Mouse (Mus musculus): ENCODE data around the gene Olfr1150-ps1. TPM values are rescaled to one million over a fixed set of nuclear protein-coding genes. Genes with fewer than 3 reads are reported as not detected.

The Olfr1150-ps1 gene
- polyA plus RNA-seq (2012; rRNA removed) = not detected in 2 replicates

GRCm38 (mm10) chr2:87843693-87844092 lies at the start of gene Olfr1150-ps1:
TSS of gene Olfr1150-ps1 (plus strand) at chr2:87843993.

GRCm38 (mm10) chr2:87800292-87800691 lies 43.5 kb upstream of the Olfr1150-ps1 start, which contains the start of gene Olfr1143:
TSS of gene Olfr1143 (plus strand) at chr2:87800592.

GRCm38 (mm10) chr2:87809522-87809921 lies 34.3 kb upstream of the Olfr1150-ps1 start, which contains the start of gene Olfr1145:
TSS of gene Olfr1145 (plus strand) at chr2:87809822.

DNA sequence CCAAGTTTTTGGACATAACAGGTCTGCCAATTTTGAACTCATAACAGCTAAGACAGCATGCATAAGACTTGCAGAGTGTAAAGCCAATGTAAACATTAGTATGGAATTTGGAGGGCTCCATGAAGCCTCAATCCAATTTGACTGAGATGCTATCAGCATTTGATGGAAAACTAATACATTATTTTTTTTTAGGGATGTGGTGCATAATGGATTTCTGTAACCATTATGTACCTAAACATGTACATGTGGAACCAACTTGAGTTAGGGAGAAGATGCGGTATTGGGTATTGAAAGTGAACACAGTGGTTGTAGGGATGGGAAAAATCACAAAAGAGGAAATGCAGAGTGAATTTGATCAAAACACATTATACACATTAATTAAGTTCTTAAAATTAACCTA lies 13.6 kb upstream of the Olfr1150-ps1 start, which contains the start of gene Olfr1148:
Olfr1148 (plus strand) TSS at position 301 of the 400 bp plus-strand sequence.

GRCm38 (mm10) chr2:87855562-87855961 lies 11.8 kb downstream of the Olfr1150-ps1 start, which contains the start of gene Olfr1151:
TSS of gene Olfr1151 (plus strand) at chr2:87855862.

DNA sequence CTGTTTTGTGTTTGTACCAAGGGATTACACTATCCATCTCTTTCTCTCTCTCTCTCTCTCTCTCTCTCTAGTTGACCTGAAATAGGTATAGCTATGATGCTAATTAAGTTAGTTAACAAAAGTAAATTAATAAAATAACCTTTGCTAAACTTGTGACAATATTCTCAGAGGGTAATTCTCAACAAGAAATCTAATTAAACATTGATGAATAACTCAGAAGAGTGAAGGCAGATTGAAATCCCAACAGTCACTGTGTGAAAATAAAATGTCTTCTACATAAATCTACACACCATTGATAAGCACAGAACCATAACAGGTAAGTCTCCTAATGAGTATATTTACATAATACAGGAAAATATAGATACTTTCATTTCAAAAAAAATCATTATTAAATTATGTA lies 22.4 kb downstream of the Olfr1150-ps1 start, which contains the start of gene Olfr1152:
Olfr1152 (plus strand) TSS at position 301 of the 400 bp plus-strand sequence.

GRCm38 (mm10) chr2:87894662-87895061 lies 50.9 kb downstream of the Olfr1150-ps1 start, which contains the start of gene Olfr1153:
TSS of gene Olfr1153 (plus strand) at chr2:87894962.

Other genes with a start within 250 kb of the Olfr1150-ps1 start
- not detected in 2 replicates for gene Olfr1130, start 237.8 kb upstream of the Olfr1150-ps1 start, polyA plus RNA-seq (2012; rRNA removed)
- not detected in 2 replicates for gene Olfr1131, start 216.9 kb upstream of the Olfr1150-ps1 start, polyA plus RNA-seq (2012; rRNA removed)
- gene Olfr1132, start 206.5 kb upstream of the Olfr1150-ps1 start, polyA plus RNA-seq (2012; rRNA removed) = not detected in 2 replicates
- gene Olfr1133, start 196.6 kb upstream of the Olfr1150-ps1 start, polyA plus RNA-seq (2012; rRNA removed) = not detected in 2 replicates
- gene Olfr1134, start 185.5 kb upstream of the Olfr1150-ps1 start, polyA plus RNA-seq (2012; rRNA removed) = not detected in 2 replicates
- not detected in 2 replicates for gene Olfr1135, start 170.3 kb upstream of the Olfr1150-ps1 start, polyA plus RNA-seq (2012; rRNA removed)
- not detected in 2 replicates for gene Olfr1136, start 150.0 kb upstream of the Olfr1150-ps1 start, polyA plus RNA-seq (2012; rRNA removed)
- gene Olfr1137, start 130.8 kb upstream of the Olfr1150-ps1 start, polyA plus RNA-seq (2012; rRNA removed) = not detected in 2 replicates
- not detected in 2 replicates for gene Olfr1138, start 104.0 kb upstream of the Olfr1150-ps1 start, polyA plus RNA-seq (2012; rRNA removed)
- gene Olfr1140, start 100.2 kb upstream of the Olfr1150-ps1 start, polyA plus RNA-seq (2012; rRNA removed) = 0.11 TPM in 1 of 2 replicates, not detected in the other
- gene Olfr1141, start 90.0 kb upstream of the Olfr1150-ps1 start, polyA plus RNA-seq (2012; rRNA removed) = not detected in 2 replicates
- not detected in 2 replicates for gene Olfr152, start 64.5 kb upstream of the Olfr1150-ps1 start, polyA plus RNA-seq (2012; rRNA removed)
- not detected in 2 replicates for gene Olfr1143, start 43.4 kb upstream of the Olfr1150-ps1 start, polyA plus RNA-seq (2012; rRNA removed)
- gene Olfr1145, start 34.2 kb upstream of the Olfr1150-ps1 start, polyA plus RNA-seq (2012; rRNA removed) = not detected in 2 replicates
- gene Olfr1148, start 13.5 kb upstream of the Olfr1150-ps1 start, polyA plus RNA-seq (2012; rRNA removed) = not detected in 2 replicates
- gene Olfr1151, start 11.9 kb downstream of the Olfr1150-ps1 start, polyA plus RNA-seq (2012; rRNA removed) = not detected in 2 replicates
- not detected in 2 replicates for gene Olfr1152, start 22.5 kb downstream of the Olfr1150-ps1 start, polyA plus RNA-seq (2012; rRNA removed)
- gene Olfr1153, start 51.0 kb downstream of the Olfr1150-ps1 start, polyA plus RNA-seq (2012; rRNA removed) = not detected in 2 replicates
- not detected in 2 replicates for gene Olfr1154, start 61.2 kb downstream of the Olfr1150-ps1 start, polyA plus RNA-seq (2012; rRNA removed)
- not detected in 2 replicates for gene Olfr1155, start 101.1 kb downstream of the Olfr1150-ps1 start, polyA plus RNA-seq (2012; rRNA removed)
- not detected in 2 replicates for gene Olfr1156, start 109.1 kb downstream of the Olfr1150-ps1 start, polyA plus RNA-seq (2012; rRNA removed)
- gene Olfr1157, start 124.3 kb downstream of the Olfr1150-ps1 start, polyA plus RNA-seq (2012; rRNA removed) = not detected in 2 replicates
- not detected in 2 replicates for gene Olfr74, start 130.7 kb downstream of the Olfr1150-ps1 start, polyA plus RNA-seq (2012; rRNA removed)
- not detected in 2 replicates for gene Olfr1158, start 146.1 kb downstream of the Olfr1150-ps1 start, polyA plus RNA-seq (2012; rRNA removed)
- not detected in 2 replicates for gene Olfr1160, start 164.3 kb downstream of the Olfr1150-ps1 start, polyA plus RNA-seq (2012; rRNA removed)
- not detected in 2 replicates for gene Olfr1161, start 178.8 kb downstream of the Olfr1150-ps1 start, polyA plus RNA-seq (2012; rRNA removed)
- gene Olfr73, start 193.7 kb downstream of the Olfr1150-ps1 start, polyA plus RNA-seq (2012; rRNA removed) = not detected in 2 replicates
- not detected in 2 replicates for gene Olfr1162, start 207.1 kb downstream of the Olfr1150-ps1 start, polyA plus RNA-seq (2012; rRNA removed)
- gene Olfr1163, start 227.8 kb downstream of the Olfr1150-ps1 start, polyA plus RNA-seq (2012; rRNA removed) = not detected in 2 replicates
- gene Olfr1164, start 250.0 kb downstream of the Olfr1150-ps1 start, polyA plus RNA-seq (2012; rRNA removed) = not detected in 2 replicates